Mouse (Mus musculus) frontal cortex, postnatal 14 days (tissue): ENCODE data around the gene Svs5.
"Not testable (repeated sequence)": the region's sequence is repeated elsewhere in the genome, so short reads cannot be mapped to it uniquely, and the experiment has no call there.

Experiments used
- DNase-seq, 2 experiments: peaks; one replicate each; pipeline ENCODE4 v3.0.0; 2022; ENCODE audit warnings: low spot score in 2 of 2

Svs5 gene

GRCm38 (mm10) chr2:164332440-164332839, at the start of gene Svs5:
Gene Svs5, plus strand, starts transcription at chr2:164332740.
- DNase-seq: not testable (repeated sequence)

- DNase-seq: not testable (repeated sequence)
Observed at GRCm38 (mm10) chr2:164288968-164289367, 43.6 kb upstream of the Svs5 start, which contains the start of gene Svs3a. Gene Svs3a, plus strand, starts transcription at chr2:164289268.

DNA sequence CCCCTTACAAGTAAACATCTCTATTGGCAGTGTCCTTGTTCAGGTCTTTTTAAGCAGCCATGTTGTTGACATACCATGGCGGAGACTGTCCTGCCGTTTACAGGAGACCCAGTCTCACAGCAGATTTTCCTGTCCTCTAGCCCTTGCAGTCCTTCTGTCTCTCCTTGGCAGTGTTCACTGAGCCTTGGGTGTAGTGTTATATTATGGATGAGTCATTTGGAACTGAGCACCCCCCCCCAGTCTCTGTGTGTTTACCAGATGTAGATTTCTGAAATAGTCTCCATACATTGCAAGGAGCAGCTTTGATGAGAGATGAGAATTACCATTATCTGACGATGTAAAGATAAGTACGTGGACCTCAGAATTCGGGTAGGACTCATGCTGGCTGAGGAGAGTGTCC, 19.9 kb upstream of the Svs5 start:
- DNase-seq: no peak

DNA sequence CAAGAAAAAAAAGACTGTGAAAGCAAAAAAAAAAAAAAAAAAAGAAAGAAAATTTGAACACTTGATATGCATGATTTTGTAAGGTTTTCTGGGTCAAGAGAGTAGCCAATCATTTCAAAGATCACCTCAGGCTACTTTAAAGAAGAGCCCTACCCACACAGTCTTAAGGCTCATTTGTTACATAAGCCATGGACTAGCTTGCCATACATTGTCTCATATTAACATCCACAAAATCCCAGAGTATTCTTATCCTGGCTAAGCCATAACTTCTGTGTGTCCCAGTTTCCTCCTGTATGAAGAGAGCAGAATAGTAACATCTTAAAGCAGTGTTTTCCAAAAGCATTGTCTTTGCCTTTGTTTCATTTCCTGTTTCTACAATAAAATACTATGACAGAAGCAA, 17.1 kb upstream of the Svs5 start:
- not testable (repeated sequence) for DNase-seq

DNA sequence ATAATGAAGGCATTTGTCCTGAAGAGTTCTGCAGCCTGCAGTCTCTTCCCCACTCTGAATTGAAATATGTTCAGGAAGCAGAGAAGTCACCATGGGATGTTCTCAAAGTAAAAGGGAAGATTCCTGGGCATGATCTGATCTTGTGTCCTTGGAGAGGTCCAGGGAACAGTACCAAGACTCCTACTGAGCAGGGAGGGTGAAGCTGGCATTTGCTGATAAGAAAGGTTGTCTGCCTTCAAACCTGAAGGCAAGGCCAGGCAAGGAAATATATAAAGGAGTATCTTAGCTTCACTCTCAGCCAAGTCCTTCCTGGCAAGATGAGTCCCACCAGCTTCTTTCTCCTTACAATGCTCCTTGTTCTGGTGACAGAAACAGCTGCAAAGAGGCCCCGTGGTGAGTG, 16.1 kb upstream of the Svs5 start, which contains the start of gene Svs6:
Gene Svs6, plus strand, starts transcription at position 301 of the 400 bp plus-strand sequence.
- DNase-seq: not testable (repeated sequence)

DNA sequence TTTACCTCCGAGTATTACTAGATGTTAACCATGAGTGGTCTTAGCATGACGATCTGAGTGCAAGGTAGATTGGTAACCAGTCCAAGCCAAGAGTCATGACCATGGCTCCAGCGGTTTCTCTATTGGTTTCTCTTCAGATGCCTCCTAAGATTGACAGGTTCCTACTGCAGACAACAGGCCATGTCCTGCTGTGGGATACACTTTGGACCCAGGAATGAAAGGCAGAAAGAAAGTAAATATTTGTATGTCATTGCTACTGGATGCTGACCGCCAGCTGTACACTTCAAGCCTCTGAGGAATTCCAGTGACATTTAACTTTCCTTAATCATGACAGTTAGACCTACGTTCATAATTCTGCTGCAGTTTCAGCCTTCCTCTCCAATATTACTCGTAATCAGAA, 11.6 kb upstream of the Svs5 start:
- DNase-seq: no peak

- DNase-seq: not testable (repeated sequence)
Observed at GRCm38 (mm10) chr2:164343732-164344131, 11.2 kb downstream of the Svs5 start.

DNA sequence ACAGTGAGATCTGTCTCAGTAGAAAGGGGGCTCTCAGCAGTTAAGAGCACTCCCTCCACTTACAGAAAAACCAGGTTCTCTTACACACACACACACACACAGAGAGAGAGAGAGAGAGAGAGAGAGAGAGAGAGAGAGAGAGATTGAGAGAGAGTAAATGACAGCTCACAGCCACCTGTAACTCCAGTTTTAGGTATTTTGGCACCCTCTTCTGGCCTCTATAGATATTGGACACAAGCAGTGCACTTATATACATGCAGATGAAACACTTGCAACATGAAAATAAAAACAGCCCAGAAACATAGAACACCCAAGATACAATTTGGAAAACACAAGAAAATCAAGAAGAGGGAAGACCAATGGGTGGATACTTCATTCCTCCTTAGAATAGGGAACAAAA, 15.2 kb downstream of the Svs5 start:
- not testable (repeated sequence) for DNase-seq

DNA sequence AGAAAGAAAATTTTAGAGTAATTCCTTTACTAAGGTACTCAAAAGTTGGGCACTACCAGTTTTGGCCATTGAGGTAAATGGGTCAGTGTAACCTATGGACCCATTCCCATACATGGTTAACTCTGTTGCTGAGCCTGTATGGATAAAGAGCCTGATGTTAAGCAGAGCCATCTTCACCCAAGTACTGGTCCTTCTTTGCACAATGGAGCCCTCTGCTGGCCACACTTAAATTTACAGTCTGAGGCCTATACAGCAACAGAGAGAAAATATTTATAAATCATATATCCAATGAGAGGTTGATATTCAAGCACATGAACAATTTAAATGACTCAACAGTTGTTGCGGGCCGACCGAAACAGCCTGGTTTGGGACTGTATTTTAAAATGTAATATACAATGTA, 16.4 kb downstream of the Svs5 start:
- no peak for DNase-seq

DNA sequence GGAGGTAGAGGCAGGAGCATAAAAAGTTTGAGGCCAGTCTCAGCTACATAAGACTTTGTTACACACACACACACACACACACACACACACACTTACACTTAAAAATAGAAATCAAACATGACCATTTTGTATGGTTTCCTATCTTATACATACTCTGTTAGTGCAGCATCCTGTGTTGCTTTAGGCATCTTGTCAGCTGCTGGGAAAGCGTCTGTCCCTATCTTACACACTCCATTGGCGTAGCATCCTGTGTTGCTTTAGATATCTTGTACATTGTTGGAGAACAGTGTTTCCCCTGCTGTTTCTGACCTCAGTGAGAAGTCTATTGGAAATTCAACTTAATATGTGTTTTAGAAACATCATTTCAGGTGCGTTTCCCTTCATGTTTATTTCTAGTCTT, 20.2 kb downstream of the Svs5 start:
- DNase-seq: no peak

DNA sequence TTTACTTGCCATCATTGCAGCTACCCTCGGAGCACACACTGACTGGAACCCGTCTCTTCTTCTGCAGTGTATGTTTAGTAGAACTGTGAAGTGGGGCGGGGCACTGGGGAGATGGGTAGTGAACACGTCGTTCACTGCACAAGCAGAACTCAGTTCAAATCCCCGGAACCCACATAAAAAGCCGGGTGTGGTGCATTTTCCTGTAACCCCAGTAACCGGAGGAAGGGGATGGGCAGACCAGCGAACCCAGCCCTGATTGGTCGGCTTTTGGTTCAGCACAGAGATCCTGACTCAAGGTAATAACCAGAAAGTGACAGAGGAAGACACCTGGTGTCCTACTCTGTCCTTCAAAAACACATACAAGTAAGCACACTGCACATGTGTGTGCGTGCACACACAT, 20.8 kb downstream of the Svs5 start:
- DNase-seq: no peak

DNA sequence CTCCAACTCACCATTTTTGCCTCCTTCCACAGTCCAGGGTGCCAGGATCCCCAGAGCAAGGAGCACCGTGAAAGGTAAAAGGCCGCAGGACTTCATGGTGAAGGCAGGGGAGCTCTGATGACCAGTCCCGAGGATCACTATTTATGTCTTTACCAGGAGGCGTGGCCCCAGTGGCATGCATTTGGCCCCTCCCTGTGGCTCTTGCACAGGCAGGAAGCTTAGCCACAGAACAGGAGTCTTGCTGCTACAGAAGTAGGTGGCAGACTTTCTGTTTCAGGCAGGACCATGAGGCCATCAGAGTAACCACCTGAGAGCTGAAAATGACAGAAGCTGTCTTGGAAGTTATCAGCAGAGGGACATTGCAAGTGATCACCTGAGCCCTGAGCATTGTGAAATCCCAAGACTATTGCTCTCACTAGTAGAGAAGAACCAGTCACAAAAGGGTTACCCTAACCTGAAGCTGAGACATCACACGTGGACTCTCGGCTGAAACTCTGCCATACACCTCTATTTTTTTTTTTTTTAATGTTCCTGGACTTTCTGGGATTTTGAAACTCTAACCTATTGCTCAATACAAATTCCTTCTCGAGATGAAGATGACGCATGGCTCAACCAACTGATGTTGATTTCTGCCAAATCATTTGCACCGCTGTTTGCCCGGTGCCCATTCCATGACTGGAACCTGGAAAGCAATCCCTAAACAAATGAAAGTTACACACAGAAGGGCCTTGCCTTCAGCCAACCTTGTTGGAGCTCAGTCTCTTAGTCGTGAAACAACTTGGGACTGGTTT, 23.8 kb downstream of the Svs5 start:
- no peak for DNase-seq

GRCm38 (mm10) chr2:164358373-164358772, 25.8 kb downstream of the Svs5 start:
- DNase-seq: no peak

DNA sequence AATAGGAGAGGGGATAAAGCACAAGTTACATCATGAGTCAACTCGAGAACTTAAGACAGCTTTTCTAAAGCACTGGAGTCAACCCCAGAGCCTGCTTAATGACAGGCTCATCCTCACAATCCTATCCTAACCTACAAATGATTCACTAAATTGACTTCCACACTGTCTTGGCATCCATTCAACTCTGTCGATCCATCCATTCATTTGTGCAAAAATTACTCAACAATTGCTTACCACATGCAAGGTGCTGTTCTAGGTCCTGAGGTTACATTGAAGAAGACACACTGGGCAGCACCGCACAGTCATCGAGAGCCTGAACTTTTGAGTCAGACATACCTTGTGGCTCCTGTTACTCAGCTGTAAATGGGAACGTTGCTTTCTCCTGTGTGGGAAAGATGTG, 26.5 kb downstream of the Svs5 start:
- no peak for DNase-seq

GRCm38 (mm10) chr2:164359668-164360067, 27.1 kb downstream of the Svs5 start:
- no peak for DNase-seq

- DNase-seq: no peak
Observed at GRCm38 (mm10) chr2:164360974-164361657, 28.6 kb downstream of the Svs5 start.

DNA sequence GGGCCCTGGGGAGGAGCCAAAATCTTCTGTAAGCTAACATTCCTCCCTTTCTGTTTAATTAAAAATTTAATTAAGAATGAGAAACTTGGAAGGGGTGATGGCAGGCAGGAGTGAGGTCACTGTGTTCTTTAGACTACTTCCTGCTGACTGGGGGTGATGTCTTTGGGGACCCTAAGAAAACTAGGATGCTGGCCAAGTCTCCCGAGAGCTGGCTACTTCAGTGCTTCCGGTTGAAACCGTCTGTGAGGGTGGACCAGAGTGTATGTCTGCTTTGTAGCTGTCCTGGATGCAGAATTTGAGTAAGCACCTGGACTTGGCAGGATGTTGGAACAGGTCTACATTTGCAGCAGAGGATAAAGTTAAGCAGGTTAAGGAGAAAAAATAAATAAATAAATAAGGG, 34.4 kb downstream of the Svs5 start:
- DNase-seq: no peak

GRCm38 (mm10) chr2:164368620-164369105, 36.1 kb downstream of the Svs5 start:
- no peak for DNase-seq

GRCm38 (mm10) chr2:164371371-164371770, 38.8 kb downstream of the Svs5 start:
- no peak for DNase-seq

DNA sequence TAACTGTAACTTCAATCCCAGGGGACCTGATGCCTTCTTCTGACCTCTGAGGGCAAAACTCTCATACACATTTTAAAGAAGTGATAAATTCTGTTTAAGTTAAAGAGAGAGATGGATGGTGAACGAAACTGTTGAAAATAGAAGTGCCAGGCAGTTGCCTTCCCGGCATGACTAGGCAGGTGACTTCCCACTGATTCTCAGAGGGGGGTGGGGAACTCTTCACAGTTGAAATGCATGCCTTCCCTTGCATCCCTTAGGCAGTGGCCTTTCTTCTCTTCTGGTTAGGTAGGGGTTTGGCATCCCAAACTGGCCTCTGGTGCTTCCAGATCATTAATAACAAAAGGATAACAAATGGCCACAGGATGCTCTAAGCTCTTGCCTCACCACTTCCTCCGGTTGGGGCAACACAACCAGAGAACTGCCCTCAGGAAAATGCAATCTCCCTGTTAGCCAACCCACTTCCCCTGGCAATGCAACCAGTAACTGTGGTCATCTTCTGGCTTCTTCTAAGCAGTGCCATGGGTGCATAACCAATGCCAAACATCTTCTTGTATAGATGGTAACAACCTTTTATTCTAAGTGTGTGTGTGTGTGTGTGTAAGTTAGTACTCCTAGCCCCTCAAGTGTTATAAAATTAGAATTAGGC, 40.0 kb downstream of the Svs5 start:
- no peak for DNase-seq

DNA sequence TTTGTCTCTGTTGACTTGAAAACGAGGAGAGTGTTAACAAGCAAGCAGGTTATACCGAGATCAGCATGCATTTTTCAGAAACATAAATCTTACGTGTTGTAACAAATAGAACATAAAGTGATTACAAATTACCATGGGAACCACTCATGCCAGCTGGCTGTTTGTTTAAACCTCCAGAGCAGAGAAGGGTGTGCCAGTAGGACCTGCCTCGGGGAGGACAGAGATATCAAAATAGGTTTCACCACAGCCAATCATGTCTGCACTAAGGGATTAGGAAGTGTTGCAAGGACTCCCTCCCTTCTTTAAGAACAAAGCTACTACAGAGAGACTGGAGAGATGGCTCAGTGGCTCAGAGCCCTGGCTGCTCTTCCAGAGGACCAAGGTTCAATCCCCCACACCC, 40.6 kb downstream of the Svs5 start:
- no peak for DNase-seq
